Mouse (Mus musculus): ENCODE measurements at regions not wholly inside any gene's neighbourhood (a gene's known extent, or its start where the extent isn't known, plus 50 kb on each side); places are given as distances from the start of the nearest gene placed in this dataset.

- Histone ChIP-seq H3K9ac (replicated peaks; ENCODE audit: low read depth) (no peak overlapping the region), H3K27me3 (replicated peaks; ENCODE audit: insufficient read depth, low read length) (no peaks in the 10 kb centered on the region), H3K4me2 (replicated peaks; ENCODE audit: low read depth, low read length) (no peak overlapping the region), H3K4me3 (ENCODE audit: low read depth, low read length) (no peak overlapping the region), H3K9me3 (ENCODE audit: low read length) (no peaks in the 10 kb centered on the region), H3K27ac (ENCODE audit: low read length) (no peak overlapping the region), H3K4me1 (ENCODE audit: insufficient read depth, low read depth, low read length) (no peaks in the 10 kb centered on the region), H3K36me3 (ENCODE audit: insufficient read depth, low read length) (no peaks in the 10 kb centered on the region)
- ATAC-seq: no peak
- WGBS: 73% methylated on average over 15 of the region's 15 CpGs
- DNase-seq (ENCODE audit: low spot score): no peak
- no peak for TF ChIP-seq EP300 (IDR thresholded peaks at IDR 0.05)
- no peak for TF ChIP-seq CTCF (IDR thresholded peaks at IDR 0.05)
These were observed 244.5 kb downstream of the Hhipl2 start for GRCm38 (mm10) chr1:183662369-183663043.

- Histone ChIP-seq H3K4me3 (ENCODE audit: low read depth, low read length) (no peak overlapping the region), H3K27ac (ENCODE audit: low read length) (no peak overlapping the region), H3K4me1 (ENCODE audit: insufficient read depth, low read depth, low read length) (no peaks in the 10 kb centered on the region), H3K27me3 (replicated peaks; ENCODE audit: insufficient read depth, low read length) (no peaks in the 10 kb centered on the region), H3K4me2 (replicated peaks; ENCODE audit: low read depth, low read length) (no peak overlapping the region), H3K9me3 (ENCODE audit: low read length) (no peaks in the 10 kb centered on the region), H3K9ac (replicated peaks; ENCODE audit: low read depth) (no peak overlapping the region), H3K36me3 (ENCODE audit: insufficient read depth, low read length) (no peaks in the 10 kb centered on the region)
- DNase-seq (ENCODE audit: low spot score): no peak
- WGBS: 71% methylated on average over 8 of the region's 8 CpGs
- no peak for ATAC-seq
- no peak for TF ChIP-seq CTCF (IDR thresholded peaks at IDR 0.05)
- no peak for TF ChIP-seq EP300 (IDR thresholded peaks at IDR 0.05)
These were observed 251.3 kb downstream of the Hhipl2 start for GRCm38 (mm10) chr1:183669271-183669670.

GRCm38 (mm10) chr1:183669674-183670073, 251.7 kb downstream of the Hhipl2 start:
- no peak; the same call in 1 of the 2 replicates for ATAC-seq
- 0 out of 2 replicates have a peak overlapping the region, but pooled peaks have one; percentile 2 for H3K4me2 ChIP-seq (replicated peaks; ENCODE audit: low read depth, low read length)

GRCm38 (mm10) chr1:183670542-183670941, 252.5 kb downstream of the Hhipl2 start:
- 68% methylated on average over 7 of the region's 7 CpGs for WGBS
- no peaks in the 10 kb centered on the region for H3K36me3 ChIP-seq (ENCODE audit: insufficient read depth, low read length)
- H3K4me3 ChIP-seq (ENCODE audit: low read depth, low read length): no peak overlapping the region
- TF ChIP-seq CTCF (IDR thresholded peaks at IDR 0.05) (no peak), EP300 (IDR thresholded peaks at IDR 0.05) (no peak)
- no peak overlapping the region for H3K27ac ChIP-seq (ENCODE audit: low read length)
- DNase-seq (ENCODE audit: low spot score) (no peak), ATAC-seq (no peak)
- H3K9ac ChIP-seq (replicated peaks; ENCODE audit: low read depth): no peak overlapping the region
- H3K9me3 ChIP-seq (ENCODE audit: low read length): no peaks in the 10 kb centered on the region
- H3K4me1 ChIP-seq (ENCODE audit: insufficient read depth, low read depth, low read length): no peaks in the 10 kb centered on the region
- no peaks in the 10 kb centered on the region for H3K27me3 ChIP-seq (replicated peaks; ENCODE audit: insufficient read depth, low read length)
- H3K4me2 ChIP-seq (replicated peaks; ENCODE audit: low read depth, low read length): no peak overlapping the region

More at GRCm38 (mm10) chr1:183669674-183670073, 251.7 kb downstream of the Hhipl2 start:
- Histone ChIP-seq H3K36me3 (ENCODE audit: insufficient read depth, low read length) (no peaks in the 10 kb centered on the region), H3K9ac (replicated peaks; ENCODE audit: low read depth) (no peak overlapping the region), H3K9me3 (ENCODE audit: low read length) (no peaks in the 10 kb centered on the region), H3K4me1 (ENCODE audit: insufficient read depth, low read depth, low read length) (no peaks in the 10 kb centered on the region), H3K4me3 (ENCODE audit: low read depth, low read length) (no peak overlapping the region), H3K27ac (ENCODE audit: low read length) (no peak overlapping the region), H3K27me3 (replicated peaks; ENCODE audit: insufficient read depth, low read length) (no peaks in the 10 kb centered on the region)
- TF ChIP-seq EP300 (IDR thresholded peaks at IDR 0.05): no peak
- TF ChIP-seq CTCF (IDR thresholded peaks at IDR 0.05): no peak
- WGBS: 46% methylated on average over 11 of the region's 11 CpGs
- DNase-seq (ENCODE audit: low spot score): peak; percentile 14

- H3K9ac ChIP-seq (replicated peaks; ENCODE audit: low read depth): no peak overlapping the region
- H3K27me3 ChIP-seq (replicated peaks; ENCODE audit: insufficient read depth, low read length): no peaks in the 10 kb centered on the region
- no peak overlapping the region for H3K27ac ChIP-seq (ENCODE audit: low read length)
- H3K4me1 ChIP-seq (ENCODE audit: insufficient read depth, low read depth, low read length): no peaks in the 10 kb centered on the region
- H3K36me3 ChIP-seq (ENCODE audit: insufficient read depth, low read length): no peaks in the 10 kb centered on the region
- H3K9me3 ChIP-seq (ENCODE audit: low read length): no peaks in the 10 kb centered on the region
- DNase-seq (ENCODE audit: low spot score) (peak; percentile 41), ATAC-seq (peak; percentile 62)
- H3K4me3 ChIP-seq (ENCODE audit: low read depth, low read length): no peak overlapping the region
- H3K4me2 ChIP-seq (replicated peaks; ENCODE audit: low read depth, low read length): no peak overlapping the region
- WGBS: 56% methylated on average over 4 of the region's 4 CpGs
- TF ChIP-seq EP300 (IDR thresholded peaks at IDR 0.05): no peak
- no peak for TF ChIP-seq CTCF (IDR thresholded peaks at IDR 0.05)
These were observed 253.5 kb downstream of the Hhipl2 start for GRCm38 (mm10) chr1:183671541-183671940.

GRCm38 (mm10) chr1:183672521-183672920, 254.5 kb downstream of the Hhipl2 start:
- peak; percentile 88 for ATAC-seq
- WGBS: 67% methylated on average over 5 of the region's 5 CpGs
- Histone ChIP-seq H3K9me3 (ENCODE audit: low read length) (no peaks in the 10 kb centered on the region), H3K4me2 (replicated peaks; ENCODE audit: low read depth, low read length) (no peak overlapping the region), H3K9ac (replicated peaks; ENCODE audit: low read depth) (no peak overlapping the region), H3K4me3 (ENCODE audit: low read depth, low read length) (no peak overlapping the region), H3K36me3 (ENCODE audit: insufficient read depth, low read length) (no peaks in the 10 kb centered on the region), H3K4me1 (ENCODE audit: insufficient read depth, low read depth, low read length) (no peaks in the 10 kb centered on the region), H3K27ac (ENCODE audit: low read length) (no peak overlapping the region), H3K27me3 (replicated peaks; ENCODE audit: insufficient read depth, low read length) (no peaks in the 10 kb centered on the region)
- peak; percentile 67 for DNase-seq (ENCODE audit: low spot score)
- TF ChIP-seq CTCF (IDR thresholded peaks at IDR 0.05) (no peak), EP300 (IDR thresholded peaks at IDR 0.05) (no peak)

Measured in lung, postnatal 0 days (tissue).